Mouse (Mus musculus) thymus, adult 2 months (tissue): ENCODE data around the gene Pgap3. TPM values are rescaled to one million over a fixed set of nuclear protein-coding genes. Genes with fewer than 3 reads are reported as not detected.
"Not testable (repeated sequence)": the region's sequence is repeated elsewhere in the genome, so short reads cannot be mapped to it uniquely, and the experiment has no call there.

ENCODE experiments used
- DNase-seq: peaks from one replicate; pipeline ENCODE4 v3.0.0; 2021
- H3K27ac ChIP-seq: fragments of 200-500 bp; 2 replicates; pipeline ENCODE4 v1.5.1; 2012; ENCODE audit warnings: low read length, control low read depth; ENCODE audit not compliant: control insufficient read depth, insufficient read depth
- H3K27me3 ChIP-seq: fragments of 200-500 bp; 2 replicates; pipeline ENCODE4 v1.6.1; 2012; ENCODE audit warnings: mild to moderate bottlenecking, low read length, moderate library complexity, mixed read lengths; ENCODE audit not compliant: control insufficient read depth, insufficient read depth
- H3K36me3 ChIP-seq: fragments of 200-500 bp; 2 replicates; pipeline ENCODE4 v1.6.1; 2012; ENCODE audit warnings: mild to moderate bottlenecking, low read length, moderate library complexity; ENCODE audit not compliant: control insufficient read depth, insufficient read depth
- H3K4me1 ChIP-seq: fragments of 200-500 bp; replicated peaks from 2 replicates; pipeline ENCODE4 v1.6.1; 2012; ENCODE audit warnings: low read length; ENCODE audit not compliant: control insufficient read depth, insufficient read depth
- H3K4me3 ChIP-seq: fragments of 200-500 bp; 2 replicates; pipeline ENCODE4 v1.5.1; 2012; ENCODE audit warnings: mild to moderate bottlenecking, low read length, control low read depth, moderate library complexity; ENCODE audit not compliant: control insufficient read depth, insufficient read depth
- CTCF ChIP-seq: fragments of 200-500 bp; IDR thresholded peaks from 2 replicates; pipeline ENCODE4 v1.5.1; 2012; ENCODE audit warnings: mild to moderate bottlenecking, control low read depth, low read length, moderate library complexity, borderline replicate concordance; ENCODE audit not compliant: control insufficient read depth, poor library complexity, insufficient read depth; ENCODE audit errors: extremely low read depth
- POLR2A ChIP-seq: fragments of 200-500 bp; IDR thresholded peaks from 2 replicates; pipeline ENCODE4 v1.6.1; 2012; ENCODE audit warnings: mild to moderate bottlenecking, low read length, control low read depth, moderate library complexity; ENCODE audit not compliant: control insufficient read depth, poor library complexity, insufficient read depth; ENCODE audit errors: extremely low read depth
- WGBS: fragments of 180-500 bp; shearing (Covaris S2); methylation state at CpG from one replicate; pipeline ENCODE4 v1.1.7; 2018; 5-methylcytosine and 5-hydroxymethylcytosine counted together
- polyA plus RNA-seq: library from polyadenylated mRNA; depleted of rRNA; stranded (reverse); fragments of >200 nt; gene quantifications from 2 replicates; pipeline ENCODE4 v1.2.3, GENCODE M21; 2012

The Pgap3 gene
- polyA plus RNA-seq, 1 experiment, result 51.8 TPM

DNA sequence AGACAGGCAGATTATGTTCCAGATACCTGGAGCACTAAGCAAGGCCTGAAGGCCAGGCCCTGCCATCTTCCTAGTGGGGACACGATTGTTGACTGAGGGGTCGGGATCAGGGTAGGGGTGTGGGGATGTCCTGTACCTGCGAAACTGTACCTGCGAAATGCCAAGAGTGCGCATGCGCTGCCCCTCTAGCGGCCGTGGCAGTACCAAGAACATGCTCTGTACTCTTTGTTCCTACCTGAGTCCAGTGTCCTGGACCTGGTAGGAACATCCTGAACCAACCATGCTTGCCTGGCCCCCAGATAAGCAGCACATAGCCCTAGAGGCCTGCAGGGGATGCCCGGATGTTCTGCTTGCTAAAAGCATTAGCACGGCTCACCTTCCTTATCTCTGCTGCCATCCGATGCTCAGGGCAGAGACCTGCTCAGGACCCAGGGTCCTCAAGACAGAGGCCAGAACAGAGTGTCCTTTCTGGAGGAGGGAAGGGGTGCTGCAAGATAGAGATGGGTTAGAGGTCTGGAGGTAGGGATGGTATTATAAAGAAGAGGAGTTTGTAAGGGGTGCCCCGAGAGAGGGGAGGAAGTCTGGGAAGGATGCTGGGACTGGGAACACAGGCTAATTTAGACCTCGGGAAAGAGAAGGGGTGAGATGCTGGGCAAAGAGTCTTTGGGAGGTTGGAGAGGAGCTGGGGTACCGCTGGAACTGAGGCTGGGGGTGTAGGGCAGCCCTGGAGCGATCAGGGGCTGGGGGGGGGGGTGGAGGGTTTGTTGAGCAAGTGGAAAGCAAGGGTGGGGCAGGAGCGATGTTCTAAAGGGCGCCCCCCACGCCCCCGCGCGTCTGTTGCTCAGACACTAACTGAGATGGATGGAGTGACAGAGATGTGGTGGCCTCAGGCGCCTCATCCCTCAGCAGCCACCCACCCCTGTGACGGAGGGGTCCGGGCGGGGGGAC, 14.4 kb downstream of the Pgap3 start, which contains the start of gene Pnmt:
Gene Pnmt (plus strand): TSS at position 813 of the 948 bp plus-strand sequence.
- TF ChIP-seq POLR2A (no peak), CTCF (no peak)
- H3K27ac ChIP-seq, result no peak within 1 kb of the TSS
- no peak within 1 kb of the TSS for H3K4me3 ChIP-seq
- H3K4me1 ChIP-seq, result peaks cover 8% of the 10 kb centered on the region; the same call in 1 of the 2 replicates
- no peaks in the 10 kb centered on the region for H3K27me3 ChIP-seq
- peaks cover under 1% of the 10 kb centered on the region; the same call in 1 of the 2 replicates for H3K36me3 ChIP-seq
- no peak for DNase-seq
- 71% methylated on average over 25 of the region's 25 CpGs for WGBS

- WGBS, result 86% methylated on average over 8 of the region's 8 CpGs
- TF ChIP-seq CTCF, result no peak
- Histone ChIP-seq H3K36me3 (peaks cover 10% of the 10 kb centered on the region), H3K27ac (no peak overlapping the region), H3K27me3 (no peaks in the 10 kb centered on the region), H3K4me3 (no peak overlapping the region), H3K4me1 (peaks cover 8% of the 10 kb centered on the region; the same call in 1 of the 2 replicates)
- DNase-seq, result no peak
These were observed 15.3 kb downstream of the Pgap3 start for GRCm38 (mm10) chr11:98384721-98385637.

DNA sequence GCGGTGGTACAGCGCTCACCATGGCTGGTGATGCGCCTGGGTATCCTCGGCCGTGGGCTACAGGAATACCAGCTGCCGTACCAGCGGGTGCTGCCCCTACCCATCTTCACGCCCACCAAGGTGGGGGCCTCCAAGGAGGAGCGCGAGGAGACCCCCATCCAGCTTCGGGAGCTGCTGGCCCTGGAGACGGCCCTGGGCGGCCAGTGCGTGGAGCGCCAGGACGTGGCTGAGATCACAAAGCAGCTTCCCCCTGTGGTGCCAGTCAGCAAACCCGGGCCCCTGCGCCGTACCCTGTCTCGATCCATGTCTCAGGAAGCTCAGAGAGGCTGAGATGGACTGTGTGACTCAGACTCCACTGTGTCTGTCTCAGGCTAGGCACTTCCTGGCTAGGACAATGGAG, 16.1 kb downstream of the Pgap3 start:
- Histone ChIP-seq H3K4me1 (peaks cover 7% of the 10 kb centered on the region; the same call in 1 of the 2 replicates), H3K27me3 (no peaks in the 10 kb centered on the region), H3K4me3 (no peak overlapping the region), H3K36me3 (peaks cover 15% of the 10 kb centered on the region), H3K27ac (no peak overlapping the region)
- no peak for TF ChIP-seq CTCF
- no peak for TF ChIP-seq POLR2A
- no peak for DNase-seq
- WGBS, result 87% methylated on average over 20 of the region's 20 CpGs

DNA sequence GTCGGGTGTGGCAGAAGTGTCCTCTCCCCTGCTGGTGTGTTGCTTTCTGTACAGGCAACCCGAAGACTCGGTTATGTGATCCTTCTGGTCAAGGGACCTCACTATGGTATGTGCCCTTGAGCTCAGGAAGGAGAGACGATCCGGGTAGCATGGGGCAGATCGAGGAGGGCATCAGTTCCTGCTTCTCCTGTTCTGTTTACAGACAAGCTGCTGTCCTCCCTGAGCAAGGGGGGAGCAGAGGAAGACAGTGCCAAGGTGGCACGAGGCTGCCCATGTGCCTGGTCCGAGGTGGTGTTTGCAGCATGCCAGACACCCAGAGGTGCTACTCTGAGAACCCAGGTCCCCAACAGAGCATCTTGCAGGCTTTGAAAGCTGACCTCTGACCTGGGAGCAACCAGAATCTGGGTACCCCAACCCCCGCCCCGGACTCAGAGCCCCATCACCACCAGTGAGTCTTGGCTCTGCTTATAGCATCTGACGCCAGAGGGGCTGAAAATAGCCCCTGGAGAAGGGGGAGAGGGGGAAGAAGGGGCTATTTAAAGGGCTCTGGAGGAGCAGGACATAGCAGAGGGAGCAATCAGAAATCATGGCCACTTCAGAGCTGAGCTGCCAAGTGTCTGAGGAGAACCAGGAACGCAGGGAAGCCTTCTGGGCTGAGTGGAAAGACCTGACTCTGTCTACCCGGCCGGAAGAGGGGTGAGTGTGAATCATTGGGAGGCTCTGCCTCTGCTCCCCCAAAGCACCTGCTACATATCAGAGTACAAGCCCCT, 16.8 kb downstream of the Pgap3 start, which contains the start of gene Tcap:
Gene Tcap (plus strand): TSS at position 551 of the 770 bp plus-strand sequence.
- no peak within 1 kb of the TSS for H3K4me3 ChIP-seq
- peaks cover 20% of the 10 kb centered on the region for H3K36me3 ChIP-seq
- 80% methylated on average over 14 of the region's 14 CpGs for WGBS
- DNase-seq, result no peak
- TF ChIP-seq POLR2A, result no peak
- TF ChIP-seq CTCF, result no peak
- H3K4me1 ChIP-seq, result peaks cover 3% of the 10 kb centered on the region; the same call in 1 of the 2 replicates
- no peak within 1 kb of the TSS for H3K27ac ChIP-seq
- H3K27me3 ChIP-seq, result no peaks in the 10 kb centered on the region

DNA sequence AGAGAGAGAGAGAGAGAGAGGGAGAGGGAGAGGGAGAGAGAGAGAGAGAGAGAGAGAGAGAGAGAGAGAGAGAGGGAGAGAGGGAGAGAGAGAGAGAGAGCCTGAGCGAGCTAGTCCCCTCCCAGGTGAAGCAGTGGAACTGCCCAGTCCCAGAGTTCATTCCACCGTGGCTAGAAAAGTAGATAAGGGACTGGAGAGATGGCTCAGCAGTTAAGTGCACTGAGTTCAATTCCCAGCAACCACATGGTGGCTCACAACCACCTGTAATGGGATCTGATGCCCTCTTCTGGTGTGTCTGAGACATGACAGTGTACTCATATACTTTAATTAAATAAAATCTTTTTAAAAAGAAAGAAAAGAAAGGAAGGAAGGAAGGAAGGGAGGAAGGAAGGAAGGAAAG, 17.9 kb downstream of the Pgap3 start:
- WGBS, result 85% methylated on average over 2 of the region's 2 CpGs
- H3K4me3 ChIP-seq, H3K27ac ChIP-seq, H3K4me1 ChIP-seq, H3K27me3 ChIP-seq, DNase-seq: not testable (repeated sequence)
- peaks cover 31% of the 10 kb centered on the region for H3K36me3 ChIP-seq

DNA sequence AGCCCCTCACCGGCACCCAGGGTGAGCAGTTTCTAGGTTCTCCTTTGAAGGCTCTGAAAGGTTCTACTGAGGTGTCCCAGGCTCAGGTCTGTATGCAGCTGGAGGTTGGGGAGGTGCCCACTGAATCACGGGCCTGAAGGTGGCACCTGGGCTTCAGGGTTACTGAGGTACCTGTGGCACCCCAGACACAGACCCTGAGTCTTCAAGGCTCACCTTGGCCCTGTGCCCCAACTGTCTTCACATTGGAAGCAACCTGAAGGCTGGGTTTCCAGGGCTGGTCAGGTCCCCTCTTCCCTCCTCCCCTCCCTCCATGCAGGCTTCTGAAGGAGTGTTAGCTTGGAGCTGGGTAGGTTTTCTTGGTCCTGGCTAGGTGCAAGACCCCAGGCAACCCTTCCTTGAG, 18.6 kb downstream of the Pgap3 start:
- Histone ChIP-seq H3K27me3 (no peaks in the 10 kb centered on the region), H3K36me3 (peaks cover 38% of the 10 kb centered on the region), H3K27ac (no peak overlapping the region), H3K4me1 (peaks cover 3% of the 10 kb centered on the region; the same call in 1 of the 2 replicates), H3K4me3 (no peak overlapping the region)
- 94% methylated on average over 2 of the region's 2 CpGs for WGBS
- no peak for DNase-seq
- TF ChIP-seq CTCF, result no peak
- TF ChIP-seq POLR2A, result no peak
